Mouse (Mus musculus) olfactory bulb, adult 2 months (tissue): ENCODE measurements around the gene Psma5. TPM values are rescaled to one million over a fixed set of nuclear protein-coding genes. Genes with fewer than 3 reads are reported as not detected.

Source experiments
- H3K27ac ChIP-seq: fragments of 200-500 bp; 2 replicates; pipeline ENCODE4 v1.5.1; 2012; ENCODE audit warnings: low read depth, low read length; ENCODE audit not compliant: insufficient read depth
- H3K4me1 ChIP-seq: fragments of 200-500 bp; 2 replicates; pipeline ENCODE4 v1.6.1; 2012; ENCODE audit warnings: low read length; ENCODE audit not compliant: control insufficient read depth, insufficient read depth
- H3K4me3 ChIP-seq: fragments of 200-500 bp; 2 replicates; pipeline ENCODE4 v1.5.1; 2012; ENCODE audit warnings: mild to moderate bottlenecking, low read depth, low read length, moderate library complexity; ENCODE audit not compliant: insufficient read depth
- CTCF ChIP-seq: fragments of 200-500 bp; IDR thresholded peaks from 2 replicates; pipeline ENCODE4 v1.5.1; 2012; ENCODE audit warnings: low read depth, mild to moderate bottlenecking, low read length, moderate library complexity; ENCODE audit not compliant: insufficient read depth
- POLR2A ChIP-seq: fragments of 200-500 bp; IDR thresholded peaks from 2 replicates; pipeline ENCODE4 v1.6.1; 2012; ENCODE audit warnings: mild to moderate bottlenecking, low read depth, low read length, moderate library complexity; ENCODE audit not compliant: insufficient read depth
- WGBS: fragments of 180-500 bp; shearing (Covaris S2); methylation state at CpG from one replicate; pipeline ENCODE4 v1.1.7; 2018; 5-methylcytosine and 5-hydroxymethylcytosine counted together
- polyA plus RNA-seq: library from polyadenylated mRNA; stranded (reverse); fragments of >200 nt; gene quantifications from 2 replicates; pipeline ENCODE4 v1.2.4, GENCODE M21; 2012; ENCODE audit warnings: low replicate concordance; ENCODE audit not compliant: missing spikeins, insufficient read depth, insufficient read length

Psma5 gene
- polyA plus RNA-seq, 1 experiment: not detected

- H3K4me3 ChIP-seq: no peak overlapping the region
- no peak for TF ChIP-seq POLR2A
- TF ChIP-seq CTCF: no peak
- peaks cover 15% of the 10 kb centered on the region for H3K4me1 ChIP-seq
- no peak overlapping the region for H3K27ac ChIP-seq
- WGBS: 67% methylated on average over 4 of the region's 4 CpGs
These were observed 56.4 kb downstream of the Psma5 start for GRCm38 (mm10) chr3:108313138-108313537.

GRCm38 (mm10) chr3:108314038-108314675 lies 57.4 kb downstream of the Psma5 start:
- Histone ChIP-seq H3K27ac (no peak overlapping the region), H3K4me1 (peaks cover 10% of the 10 kb centered on the region), H3K4me3 (no peak overlapping the region)
- WGBS: 50% methylated on average over 8 of the region's 8 CpGs
- TF ChIP-seq CTCF (no peak), POLR2A (no peak)

DNA sequence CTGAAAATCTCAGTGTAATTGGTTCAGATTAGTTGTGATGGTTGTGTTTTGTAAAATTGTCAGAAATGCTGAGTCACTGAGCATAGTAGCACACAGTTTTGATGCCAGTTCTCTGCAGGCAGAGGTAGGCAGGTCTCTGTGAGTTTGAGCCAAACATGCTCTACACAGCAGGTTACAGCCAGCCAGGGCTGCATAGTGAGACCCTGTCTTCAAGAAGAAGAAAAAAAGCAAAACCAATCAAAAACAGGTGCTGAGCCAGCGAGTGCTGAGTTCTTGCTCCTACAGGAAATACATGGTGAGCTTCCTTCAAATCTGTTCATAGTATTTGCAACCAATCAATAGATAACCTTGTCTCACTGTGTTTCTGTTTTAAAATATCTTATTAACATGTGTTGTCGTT lies 61.8 kb downstream of the Psma5 start:
- H3K4me3 ChIP-seq: no peak overlapping the region
- 39% methylated on average over 2 of the region's 2 CpGs for WGBS
- H3K4me1 ChIP-seq: peaks cover 8% of the 10 kb centered on the region; the same call in 1 of the 2 replicates
- TF ChIP-seq POLR2A (no peak), CTCF (no peak)
- no peak overlapping the region for H3K27ac ChIP-seq

- H3K4me1 ChIP-seq: peaks cover 5% of the 10 kb centered on the region; the same call in 1 of the 2 replicates
- no peak overlapping the region for H3K4me3 ChIP-seq
- no peak overlapping the region for H3K27ac ChIP-seq
- TF ChIP-seq POLR2A (no peak), CTCF (no peak)
- WGBS: 66% methylated on average over 4 of the region's 4 CpGs
These were observed 64.9 kb downstream of the Psma5 start for GRCm38 (mm10) chr3:108321671-108322070.

- no peak for TF ChIP-seq CTCF
- no peak for TF ChIP-seq POLR2A
- Histone ChIP-seq H3K4me1 (peaks cover 5% of the 10 kb centered on the region; the same call in 1 of the 2 replicates), H3K4me3 (no peak overlapping the region), H3K27ac (no peak overlapping the region)
- WGBS: 84% methylated on average over 4 of the region's 4 CpGs
These were observed 65.4 kb downstream of the Psma5 start for GRCm38 (mm10) chr3:108322136-108322535.

- H3K4me3 ChIP-seq: no peak overlapping the region
- no peak for TF ChIP-seq CTCF
- TF ChIP-seq POLR2A: no peak
- 69% methylated on average over 3 of the region's 3 CpGs for WGBS
- peaks cover 5% of the 10 kb centered on the region; the same call in 1 of the 2 replicates for H3K4me1 ChIP-seq
- H3K27ac ChIP-seq: no peak overlapping the region
These were observed 66.2 kb downstream of the Psma5 start for GRCm38 (mm10) chr3:108322962-108323361.

GRCm38 (mm10) chr3:108324837-108325236 lies 68.1 kb downstream of the Psma5 start:
- Histone ChIP-seq H3K4me1 (peaks cover 9% of the 10 kb centered on the region), H3K4me3 (no peak overlapping the region), H3K27ac (no peak overlapping the region)
- WGBS: 69% methylated on average over 4 of the region's 4 CpGs
- no peak for TF ChIP-seq POLR2A
- TF ChIP-seq CTCF: no peak

- peaks cover 4% of the 10 kb centered on the region for H3K4me1 ChIP-seq
- H3K4me3 ChIP-seq: no peak overlapping the region
- 94% methylated on average over 9 of the region's 9 CpGs for whole genome bisulfite sequencing
- TF ChIP-seq CTCF (no peak), POLR2A (no peak)
- no peak overlapping the region for H3K27ac ChIP-seq
These were observed 68.8 kb downstream of the Psma5 start for GRCm38 (mm10) chr3:108325521-108325920.

- TF ChIP-seq CTCF (no peak), POLR2A (no peak)
- Histone ChIP-seq H3K4me1 (peaks cover 8% of the 10 kb centered on the region), H3K4me3 (no peak overlapping the region), H3K27ac (no peak overlapping the region)
- 87% methylated on average over 8 of the region's 8 CpGs for WGBS
These were observed 70.5 kb downstream of the Psma5 start for GRCm38 (mm10) chr3:108327275-108327674.

- Histone ChIP-seq H3K4me3 (no peak overlapping the region), H3K4me1 (peaks cover 8% of the 10 kb centered on the region), H3K27ac (no peak overlapping the region)
- 35% methylated on average over 3 of the region's 3 CpGs for WGBS
- no peak for TF ChIP-seq POLR2A
These were observed 71.2 kb downstream of the Psma5 start for GRCm38 (mm10) chr3:108327916-108328315.
